Mouse (Mus musculus): Measurements from ENCODE around the gene Ube2d2b. TPM values are rescaled to one million over a fixed set of nuclear protein-coding genes. Genes with fewer than 3 reads are reported as not detected.

Ube2d2b gene
- polyA plus RNA-seq, 1 experiment from 2014 or later = 0.42 TPM

GRCm38 (mm10) chr5:107822521-107822920, 7.4 kb upstream of the Ube2d2b start:
- Histone ChIP-seq H3K4me3 (no peak overlapping the region), H3K4me1 (no peaks in the 10 kb centered on the region), H3K9me3 (no peaks in the 10 kb centered on the region), H3K27me3 (replicated peaks; ENCODE audit: low read depth, poor library complexity, severe bottlenecking) (no peaks in the 10 kb centered on the region), H3K27ac (replicated peaks) (no peak overlapping the region), H3K36me3 (replicated peaks) (peaks cover 12% of the 10 kb centered on the region)
- WGBS = 89% methylated on average over 1 of the region's 1 CpGs
- no peak for DNase-seq (ENCODE audit: low spot score)

- peaks cover 7% of the 10 kb centered on the region; the same call in 1 of the 2 replicates for H3K9me3 ChIP-seq
- 95% methylated on average over 3 of the region's 3 CpGs for WGBS
- H3K27ac ChIP-seq (replicated peaks) = no peak overlapping the region
- peaks cover 14% of the 10 kb centered on the region for H3K36me3 ChIP-seq (replicated peaks)
- no peak for DNase-seq (ENCODE audit: low spot score)
- no peaks in the 10 kb centered on the region for H3K4me1 ChIP-seq
- no peak overlapping the region for H3K4me3 ChIP-seq
- no peaks in the 10 kb centered on the region for H3K27me3 ChIP-seq (replicated peaks; ENCODE audit: low read depth, poor library complexity, severe bottlenecking)
Measured at GRCm38 (mm10) chr5:107831351-107831750, 1.5 kb downstream of the Ube2d2b start.

GRCm38 (mm10) chr5:107834287-107834686, 4.4 kb downstream of the Ube2d2b start:
- H3K36me3 ChIP-seq (replicated peaks) = peaks cover 20% of the 10 kb centered on the region
- H3K27ac ChIP-seq (replicated peaks) = no peak overlapping the region
- peaks cover 7% of the 10 kb centered on the region; the same call in 1 of the 2 replicates for H3K9me3 ChIP-seq
- WGBS = 86% methylated on average over 1 of the region's 1 CpGs
- H3K27me3 ChIP-seq (replicated peaks; ENCODE audit: low read depth, poor library complexity, severe bottlenecking) = no peaks in the 10 kb centered on the region
- no peak overlapping the region for H3K4me3 ChIP-seq
- no peaks in the 10 kb centered on the region for H3K4me1 ChIP-seq
- DNase-seq (ENCODE audit: low spot score) = no peak

GRCm38 (mm10) chr5:107838891-107839644, 9.2 kb downstream of the Ube2d2b start:
- DNase-seq (ENCODE audit: low spot score) = no peak
- no peak overlapping the region for H3K4me3 ChIP-seq
- H3K4me1 ChIP-seq = no peaks in the 10 kb centered on the region
- H3K27ac ChIP-seq (replicated peaks) = no peak overlapping the region
- H3K27me3 ChIP-seq (replicated peaks; ENCODE audit: low read depth, poor library complexity, severe bottlenecking) = no peaks in the 10 kb centered on the region
- peaks cover 29% of the 10 kb centered on the region for H3K36me3 ChIP-seq (replicated peaks)
- WGBS = 72% methylated on average over 3 of the region's 3 CpGs
- H3K9me3 ChIP-seq = no peaks in the 10 kb centered on the region

DNA sequence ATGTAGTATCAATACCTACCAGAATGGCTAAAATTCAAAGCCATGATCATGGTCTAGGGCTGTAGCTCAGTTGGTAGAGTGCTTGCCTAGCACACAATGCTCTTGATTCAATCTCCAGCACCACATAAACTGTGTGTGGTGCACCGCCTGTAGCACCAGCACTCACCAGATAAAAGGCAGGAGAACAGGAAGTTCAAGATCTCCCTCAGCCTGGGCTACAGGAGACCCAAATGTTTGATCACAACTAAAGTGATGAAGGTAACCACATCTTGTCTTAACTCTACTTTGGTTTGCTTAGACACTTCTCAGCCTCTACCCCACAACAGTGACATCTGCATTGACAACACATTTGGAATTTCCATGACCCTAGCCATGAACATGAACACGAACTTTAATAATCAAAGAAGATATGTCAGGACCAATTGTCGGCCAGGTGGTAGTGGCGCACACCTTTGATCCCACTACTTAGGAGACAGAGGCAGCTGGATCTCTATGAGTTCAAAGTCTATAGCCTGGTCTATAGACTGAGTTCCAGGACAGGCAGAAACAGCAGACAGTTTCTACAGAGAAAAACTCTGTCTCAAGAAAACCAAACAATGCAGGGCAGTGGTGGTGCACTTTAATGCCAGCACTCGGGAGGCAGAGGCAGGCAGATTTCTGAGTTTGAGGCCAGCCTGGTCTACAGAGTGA, 10.8 kb downstream of the Ube2d2b start:
- WGBS = 94% methylated on average over 5 of the region's 5 CpGs
- no peak overlapping the region for H3K27ac ChIP-seq (replicated peaks)

GRCm38 (mm10) chr5:107847349-107847748, 17.4 kb downstream of the Ube2d2b start:
- Histone ChIP-seq H3K27me3 (replicated peaks; ENCODE audit: low read depth, poor library complexity, severe bottlenecking) (no peaks in the 10 kb centered on the region), H3K36me3 (replicated peaks) (peaks cover 18% of the 10 kb centered on the region), H3K9me3 (no peaks in the 10 kb centered on the region), H3K4me3 (no peak overlapping the region), H3K4me1 (no peaks in the 10 kb centered on the region), H3K27ac (replicated peaks) (no peak overlapping the region)
- no peak for DNase-seq (ENCODE audit: low spot score)
- 88% methylated on average over 5 of the region's 5 CpGs for WGBS

More for the DNA sequence above, 10.8 kb downstream of the Ube2d2b start:
- DNase-seq (ENCODE audit: low spot score) = no peak
- H3K4me1 ChIP-seq = no peaks in the 10 kb centered on the region
- H3K36me3 ChIP-seq (replicated peaks) = peaks cover 29% of the 10 kb centered on the region
- no peaks in the 10 kb centered on the region for H3K27me3 ChIP-seq (replicated peaks; ENCODE audit: low read depth, poor library complexity, severe bottlenecking)
- H3K4me3 ChIP-seq = no peak overlapping the region
- H3K9me3 ChIP-seq = no peaks in the 10 kb centered on the region

DNA sequence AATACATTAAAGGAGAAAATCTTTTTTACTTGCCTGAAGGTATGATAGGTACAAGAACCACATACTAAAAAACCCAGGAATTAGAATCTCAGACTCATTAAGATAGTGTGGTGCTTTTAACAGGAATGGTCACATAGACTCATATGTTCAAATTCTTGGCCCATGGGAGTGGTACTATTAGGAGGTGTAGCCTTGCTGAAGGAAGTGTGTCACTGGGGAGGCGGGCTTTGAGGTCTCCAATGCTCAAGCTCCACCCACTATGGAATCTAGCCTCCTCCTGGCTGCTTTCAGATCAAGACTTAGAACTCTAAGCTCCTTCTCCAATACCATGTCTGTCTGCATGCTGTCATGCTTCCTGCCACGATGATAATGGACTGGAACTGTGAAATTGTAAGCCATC, 17.9 kb downstream of the Ube2d2b start:
- Histone ChIP-seq H3K4me1 (no peaks in the 10 kb centered on the region), H3K9me3 (no peaks in the 10 kb centered on the region), H3K4me3 (no peak overlapping the region), H3K36me3 (replicated peaks) (peaks cover 18% of the 10 kb centered on the region), H3K27ac (replicated peaks) (no peak overlapping the region), H3K27me3 (replicated peaks; ENCODE audit: low read depth, poor library complexity, severe bottlenecking) (no peaks in the 10 kb centered on the region)
- 79% methylated on average over 2 of the region's 2 CpGs for WGBS
- no peak for DNase-seq (ENCODE audit: low spot score)

DNA sequence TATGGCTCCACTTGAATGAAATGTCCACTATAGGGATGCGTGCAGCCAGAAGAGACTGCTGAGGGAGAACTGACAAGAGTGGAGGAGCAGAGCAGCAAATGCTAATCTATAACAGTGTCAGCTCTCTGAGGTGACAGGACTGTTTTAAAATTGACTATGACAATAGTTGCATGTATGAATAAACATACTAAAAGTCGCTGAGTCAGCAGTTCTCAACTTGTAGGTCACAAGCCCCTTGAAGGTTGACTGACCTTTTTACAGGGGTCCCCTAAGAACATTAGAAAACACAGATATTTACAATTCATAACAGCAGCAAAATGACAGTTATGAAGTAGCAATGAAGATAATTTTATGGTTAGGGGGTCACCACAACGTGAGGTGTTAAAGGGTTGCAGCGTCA, 19.1 kb downstream of the Ube2d2b start:
- Histone ChIP-seq H3K36me3 (replicated peaks) (peaks cover 18% of the 10 kb centered on the region), H3K9me3 (no peaks in the 10 kb centered on the region), H3K4me1 (no peaks in the 10 kb centered on the region), H3K4me3 (no peak overlapping the region), H3K27ac (replicated peaks) (no peak overlapping the region), H3K27me3 (replicated peaks; ENCODE audit: low read depth, poor library complexity, severe bottlenecking) (no peaks in the 10 kb centered on the region)
- no peak for DNase-seq (ENCODE audit: low spot score)
- WGBS = 89% methylated on average over 4 of the region's 4 CpGs

- no peak for DNase-seq (ENCODE audit: low spot score)
- WGBS = 28% methylated on average over 6 of the region's 6 CpGs
Measured at GRCm38 (mm10) chr5:107853807-107854206, 23.9 kb downstream of the Ube2d2b start.

GRCm38 (mm10) chr5:107854556-107854955, 24.7 kb downstream of the Ube2d2b start:
- H3K27ac ChIP-seq (replicated peaks) = no peak overlapping the region
- peaks cover 16% of the 10 kb centered on the region for H3K36me3 ChIP-seq (replicated peaks)
- no peaks in the 10 kb centered on the region for H3K4me1 ChIP-seq
- WGBS = 78% methylated on average over 3 of the region's 3 CpGs
- no peaks in the 10 kb centered on the region for H3K27me3 ChIP-seq (replicated peaks; ENCODE audit: low read depth, poor library complexity, severe bottlenecking)
- no peak for DNase-seq (ENCODE audit: low spot score)
- H3K9me3 ChIP-seq = no peaks in the 10 kb centered on the region
- H3K4me3 ChIP-seq = no peak overlapping the region

More at GRCm38 (mm10) chr5:107853807-107854206, 23.9 kb downstream of the Ube2d2b start:
- Histone ChIP-seq H3K4me3 (no peak overlapping the region), H3K4me1 (no peaks in the 10 kb centered on the region), H3K36me3 (replicated peaks) (peaks cover 18% of the 10 kb centered on the region), H3K27me3 (replicated peaks; ENCODE audit: low read depth, poor library complexity, severe bottlenecking) (no peaks in the 10 kb centered on the region), H3K27ac (replicated peaks) (no peak overlapping the region), H3K9me3 (no peaks in the 10 kb centered on the region)

DNA sequence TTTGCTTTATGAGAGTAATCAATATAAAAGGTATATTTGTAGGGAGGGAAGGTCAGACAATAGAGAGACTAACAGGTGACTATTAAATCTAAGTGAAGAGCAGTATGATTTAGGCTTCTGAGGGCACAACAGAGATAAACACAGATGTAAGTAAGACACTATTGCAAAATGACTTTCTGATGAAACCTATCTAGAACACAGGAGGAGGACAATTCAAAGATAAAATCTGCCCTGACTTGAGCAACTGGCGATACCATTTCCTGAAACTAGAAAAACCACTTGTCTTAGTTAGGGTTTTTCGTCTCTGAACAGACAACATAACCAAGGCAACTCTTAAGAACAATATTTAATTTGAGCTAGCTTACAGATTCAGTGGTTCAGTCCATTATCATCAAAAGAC, 25.6 kb downstream of the Ube2d2b start:
- H3K9me3 ChIP-seq = no peaks in the 10 kb centered on the region
- H3K36me3 ChIP-seq (replicated peaks) = peaks cover 6% of the 10 kb centered on the region; the same call in 1 of the 2 replicates
- WGBS = 90% methylated on average over 2 of the region's 2 CpGs
- H3K27me3 ChIP-seq (replicated peaks; ENCODE audit: low read depth, poor library complexity, severe bottlenecking) = no peaks in the 10 kb centered on the region
- H3K4me1 ChIP-seq = no peaks in the 10 kb centered on the region
- DNase-seq (ENCODE audit: low spot score) = no peak
- H3K4me3 ChIP-seq = no peak overlapping the region
- no peak overlapping the region for H3K27ac ChIP-seq (replicated peaks)

DNA sequence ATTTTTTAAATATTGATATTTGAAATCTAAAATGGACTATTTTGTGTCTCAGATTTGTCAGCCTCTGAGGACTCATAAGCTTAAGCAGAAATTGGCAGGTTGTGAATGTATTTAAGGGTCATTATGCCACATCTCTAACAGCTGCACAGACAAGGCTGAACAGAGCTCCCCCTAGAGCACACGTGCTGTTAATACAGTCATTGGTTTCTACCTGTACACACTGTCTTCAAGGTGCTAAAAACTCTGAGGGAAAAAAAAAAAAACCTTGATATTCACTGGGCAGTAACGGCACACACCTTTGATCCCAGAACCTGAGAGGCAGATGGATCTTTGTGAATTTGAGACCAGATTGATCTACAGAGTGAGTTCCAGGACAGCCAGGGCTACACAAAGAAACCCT, 29.1 kb downstream of the Ube2d2b start:
- Histone ChIP-seq H3K9me3 (no peaks in the 10 kb centered on the region), H3K4me3 (no peak overlapping the region), H3K27me3 (replicated peaks; ENCODE audit: low read depth, poor library complexity, severe bottlenecking) (no peaks in the 10 kb centered on the region), H3K36me3 (replicated peaks) (no peaks in the 10 kb centered on the region), H3K4me1 (0 out of 2 replicates have a peak, but pooled peaks cover under 1% of the 10 kb centered on the region), H3K27ac (replicated peaks) (no peak overlapping the region)
- no peak for DNase-seq (ENCODE audit: low spot score)
- 48% methylated on average over 2 of the region's 2 CpGs for WGBS

GRCm38 (mm10) chr5:107863971-107864370, 34.1 kb downstream of the Ube2d2b start:
- peaks cover 19% of the 10 kb centered on the region for H3K4me1 ChIP-seq
- 88% methylated on average over 3 of the region's 3 CpGs for WGBS
- no peak for DNase-seq (ENCODE audit: low spot score)
- no peak overlapping the region for H3K27ac ChIP-seq (replicated peaks)
- H3K27me3 ChIP-seq (replicated peaks; ENCODE audit: low read depth, poor library complexity, severe bottlenecking) = no peaks in the 10 kb centered on the region
- H3K36me3 ChIP-seq (replicated peaks) = no peaks in the 10 kb centered on the region
- H3K4me3 ChIP-seq = no peak overlapping the region
- no peaks in the 10 kb centered on the region for H3K9me3 ChIP-seq

All from embryonic facial prominence, embryonic 10.5 days (tissue).